Mouse (Mus musculus): Measurements from ENCODE around the gene Pbsn. TPM values are rescaled to one million over a fixed set of nuclear protein-coding genes. Genes with fewer than 3 reads are reported as not detected.
"Not testable (repeated sequence)": the region's sequence is repeated elsewhere in the genome, so short reads cannot be mapped to it uniquely, and the experiment has no call there.

Pbsn gene
- not detected in 2 replicates for polyA plus RNA-seq (2016; fragmentation: Nextera tagmentation; extraction: Ambion mirVana)

DNA sequence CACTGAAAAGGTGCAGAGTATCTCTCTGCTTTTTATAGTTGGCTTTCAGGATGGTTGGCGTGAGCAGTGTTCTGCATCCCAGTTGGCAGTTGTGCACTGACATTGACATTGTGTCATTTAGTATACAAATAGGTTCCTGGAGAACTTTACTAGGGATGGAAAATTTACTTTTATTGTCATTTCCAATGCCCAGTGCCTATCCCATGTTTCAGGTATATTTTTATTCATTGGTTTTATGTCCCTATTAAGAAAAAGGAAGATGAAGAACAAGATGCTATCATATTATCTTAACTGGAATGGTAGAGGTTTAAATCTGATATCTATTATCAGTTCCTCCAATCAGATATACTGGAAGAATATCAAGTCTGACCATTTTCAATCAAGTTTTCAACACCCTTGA, at the start of gene Pbsn:
Pbsn (minus strand) TSS at position 101 of the 400 bp plus-strand sequence.
- no peak for ATAC-seq
- no peak within 1 kb of the TSS for H3K4me2 ChIP-seq

DNA sequence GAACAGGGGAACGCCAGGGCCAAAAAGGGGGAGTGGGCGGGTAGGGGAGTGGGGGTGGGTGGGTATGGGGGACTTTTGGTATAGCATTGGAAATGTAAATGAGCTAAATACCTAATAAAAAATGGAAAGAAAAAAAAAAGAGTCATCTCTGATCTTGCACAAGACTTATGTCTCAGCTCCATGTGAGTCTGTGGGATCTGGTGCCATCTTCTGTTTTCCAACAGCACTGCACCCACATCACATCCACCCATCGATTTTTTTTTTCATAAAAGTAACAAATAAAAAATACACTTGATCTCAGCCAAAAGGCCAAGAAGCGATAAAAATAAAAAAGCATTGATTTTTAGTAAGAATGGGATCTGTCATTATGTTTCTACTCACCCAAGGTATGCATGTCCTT, 26.6 kb upstream of the Pbsn start:
- ATAC-seq; H3K27me3 ChIP-seq (replicated peaks); H3K4me1 ChIP-seq; H3K4me2 ChIP-seq; H3K9ac ChIP-seq; H3K36me3 ChIP-seq; H3K9me3 ChIP-seq (replicated peaks); H3K4me3 ChIP-seq; H3K27ac ChIP-seq: not testable (repeated sequence)
- WGBS (ENCODE audit: insufficient replicate concordance) = 31% methylated on average over 2 of the region's 4 CpGs

More for the DNA sequence above, at the start of gene Pbsn:
- Histone ChIP-seq H3K27ac (no peak within 1 kb of the TSS), H3K9ac (no peak within 1 kb of the TSS), H3K4me3 (no peak within 1 kb of the TSS), H3K9me3 (replicated peaks) (no peaks in the 10 kb centered on the region), H3K4me1 (no peaks in the 10 kb centered on the region), H3K36me3 (no peaks in the 10 kb centered on the region), H3K27me3 (replicated peaks) (no peaks in the 10 kb centered on the region)
- 68% methylated on average over 1 of the region's 1 CpGs for WGBS (ENCODE audit: insufficient replicate concordance)

DNA sequence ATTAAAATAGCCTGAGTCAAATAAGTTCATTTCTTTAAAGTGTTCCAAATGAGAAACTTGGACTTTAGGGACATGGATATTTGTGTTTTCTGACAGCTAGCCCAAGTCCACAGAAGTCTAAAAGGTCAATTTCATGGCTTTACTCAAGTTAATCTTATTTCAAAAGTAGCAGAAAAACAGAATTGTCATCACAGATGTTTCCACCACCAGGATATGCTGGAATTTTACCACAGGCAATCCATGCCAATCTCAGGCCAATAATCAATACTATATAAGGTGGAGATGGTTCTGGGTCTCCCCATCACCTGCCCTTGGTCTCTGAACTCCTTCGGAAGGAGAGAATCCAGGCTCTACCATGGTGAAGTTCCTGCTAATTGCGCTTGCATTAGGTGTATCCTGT, 11.0 kb upstream of the Pbsn start, which contains the start of gene Gm14744:
Gm14744 (plus strand) TSS at position 301 of the 400 bp plus-strand sequence.
- H3K36me3 ChIP-seq; ATAC-seq; H3K27me3 ChIP-seq (replicated peaks); H3K27ac ChIP-seq; H3K4me3 ChIP-seq; H3K9ac ChIP-seq; H3K9me3 ChIP-seq (replicated peaks); H3K4me1 ChIP-seq; H3K4me2 ChIP-seq: not testable (repeated sequence)
- WGBS (ENCODE audit: insufficient replicate concordance) = 50% methylated on average over 2 of the region's 2 CpGs

DNA sequence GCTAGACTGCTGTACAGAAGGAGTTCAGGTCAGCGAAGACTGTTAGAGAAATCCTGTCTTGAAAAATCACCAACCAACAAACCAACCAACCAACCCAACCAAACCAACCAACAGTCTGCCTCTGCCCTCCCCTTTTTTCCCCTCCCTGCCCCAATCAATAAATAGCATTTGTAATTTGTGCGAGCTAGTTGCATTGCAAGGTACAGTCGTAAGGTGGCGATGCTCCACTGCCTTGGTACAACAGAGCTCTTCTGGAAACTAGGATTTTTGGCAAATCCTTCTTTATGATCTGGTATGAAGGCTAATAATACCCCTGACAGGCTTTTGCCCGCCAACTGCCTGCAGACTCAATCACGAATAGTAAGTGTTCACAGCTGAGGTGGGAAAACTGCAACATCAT, 41.4 kb downstream of the Pbsn start:
- Histone ChIP-seq H3K4me3 (no peak overlapping the region), H3K4me1 (no peaks in the 10 kb centered on the region), H3K9ac (no peak overlapping the region), H3K36me3 (no peaks in the 10 kb centered on the region), H3K9me3 (replicated peaks) (no peaks in the 10 kb centered on the region), H3K27ac (no peak overlapping the region), H3K4me2 (no peak overlapping the region), H3K27me3 (replicated peaks) (no peaks in the 10 kb centered on the region)
- 42% methylated on average over 6 of the region's 6 CpGs for WGBS (ENCODE audit: insufficient replicate concordance)
- no peak for ATAC-seq

DNA sequence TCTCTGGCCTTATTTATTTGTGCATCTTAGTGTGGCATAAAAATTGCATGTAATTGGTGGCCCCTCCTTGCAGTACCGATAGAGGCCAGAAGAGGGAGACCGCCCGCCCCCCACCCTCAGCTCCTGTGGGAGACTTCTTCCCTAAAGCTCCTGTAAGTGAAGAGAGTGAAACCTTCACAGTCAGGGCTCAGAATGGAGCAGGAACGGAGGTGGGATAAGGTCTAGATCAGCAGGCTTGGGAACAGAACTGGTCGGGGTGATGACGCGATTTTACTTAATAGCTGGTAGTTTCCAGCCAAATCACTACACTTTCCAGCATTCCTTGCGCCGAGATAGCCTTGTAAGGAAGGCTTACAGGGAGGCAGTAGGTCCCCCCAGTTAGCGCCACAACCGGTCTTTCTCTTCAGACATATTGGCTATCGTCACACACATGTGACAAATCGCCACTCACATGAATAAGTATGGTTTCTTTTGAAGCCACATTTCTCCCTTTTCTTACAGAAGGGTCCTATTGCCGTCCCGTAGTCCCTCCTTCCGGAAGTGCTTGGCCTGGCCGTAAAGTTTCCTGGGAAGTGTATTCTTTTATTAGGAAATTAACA, 42.7 kb downstream of the Pbsn start:
- Histone ChIP-seq H3K4me1 (no peaks in the 10 kb centered on the region), H3K9ac (no peak overlapping the region), H3K27me3 (replicated peaks) (no peaks in the 10 kb centered on the region), H3K4me3 (peak overlapping the region; percentile 37), H3K4me2 (peak overlapping the region; percentile 51), H3K27ac (no peak overlapping the region), H3K9me3 (replicated peaks) (no peaks in the 10 kb centered on the region), H3K36me3 (no peaks in the 10 kb centered on the region)
- ATAC-seq = peak; percentile 63; the same call in 1 of the 2 replicates
- WGBS (ENCODE audit: insufficient replicate concordance) = 15% methylated on average over 17 of the region's 17 CpGs

DNA sequence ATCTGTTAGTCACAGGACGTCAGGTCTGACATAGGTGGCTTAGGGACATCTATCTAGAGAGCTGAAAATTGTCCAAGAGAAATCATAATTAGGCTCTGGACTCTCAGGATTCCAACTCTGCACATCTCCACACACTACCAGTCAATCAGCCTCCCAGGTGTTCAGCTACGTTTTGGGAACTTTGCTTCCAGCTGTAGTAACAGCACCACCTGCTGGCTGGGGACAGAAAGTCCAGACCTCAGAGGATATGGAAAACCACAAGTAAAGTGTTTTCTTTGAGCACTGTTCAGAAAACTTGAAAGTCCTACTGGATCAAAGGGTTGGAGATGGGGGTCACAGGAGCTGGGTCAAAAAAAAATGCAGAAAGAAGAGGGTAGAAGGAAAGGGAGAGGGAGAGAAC, 44.8 kb downstream of the Pbsn start:
- WGBS (ENCODE audit: insufficient replicate concordance) = 24% methylated on average over 2 of the region's 2 CpGs
- H3K27me3 ChIP-seq (replicated peaks) = no peaks in the 10 kb centered on the region
- H3K4me2 ChIP-seq = no peak overlapping the region
- H3K36me3 ChIP-seq = no peaks in the 10 kb centered on the region
- H3K9me3 ChIP-seq (replicated peaks) = no peaks in the 10 kb centered on the region
- no peak overlapping the region for H3K4me3 ChIP-seq
- H3K27ac ChIP-seq = no peak overlapping the region
- H3K4me1 ChIP-seq = no peaks in the 10 kb centered on the region
- ATAC-seq = no peak
- no peak overlapping the region for H3K9ac ChIP-seq

DNA sequence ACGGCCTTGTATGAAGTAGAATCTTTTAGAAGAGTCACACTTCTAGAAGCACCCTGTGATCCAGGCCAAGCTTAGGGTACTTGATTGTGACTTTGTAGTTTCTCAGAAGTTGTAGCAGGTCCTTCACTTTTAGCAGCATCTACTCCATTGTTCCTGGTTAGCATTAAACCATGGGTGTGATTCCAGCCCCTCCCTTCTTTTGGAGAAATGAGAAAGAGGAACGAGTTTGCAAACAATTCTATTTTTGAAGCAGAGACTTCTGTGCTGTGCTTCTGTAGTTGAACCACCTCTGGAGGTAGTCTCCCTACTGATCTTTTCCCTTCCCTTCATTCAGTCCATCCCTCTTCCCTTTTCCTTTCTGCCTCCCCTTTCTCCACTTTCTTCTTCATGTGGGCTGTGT, 51.1 kb downstream of the Pbsn start:
- ATAC-seq = no peak
- 40% methylated on average over 2 of the region's 2 CpGs for WGBS (ENCODE audit: insufficient replicate concordance)
- Histone ChIP-seq H3K4me2 (no peak overlapping the region), H3K4me1 (no peaks in the 10 kb centered on the region), H3K9me3 (replicated peaks) (no peaks in the 10 kb centered on the region), H3K27ac (no peak overlapping the region), H3K4me3 (no peak overlapping the region), H3K27me3 (replicated peaks) (no peaks in the 10 kb centered on the region), H3K36me3 (no peaks in the 10 kb centered on the region), H3K9ac (no peak overlapping the region)

DNA sequence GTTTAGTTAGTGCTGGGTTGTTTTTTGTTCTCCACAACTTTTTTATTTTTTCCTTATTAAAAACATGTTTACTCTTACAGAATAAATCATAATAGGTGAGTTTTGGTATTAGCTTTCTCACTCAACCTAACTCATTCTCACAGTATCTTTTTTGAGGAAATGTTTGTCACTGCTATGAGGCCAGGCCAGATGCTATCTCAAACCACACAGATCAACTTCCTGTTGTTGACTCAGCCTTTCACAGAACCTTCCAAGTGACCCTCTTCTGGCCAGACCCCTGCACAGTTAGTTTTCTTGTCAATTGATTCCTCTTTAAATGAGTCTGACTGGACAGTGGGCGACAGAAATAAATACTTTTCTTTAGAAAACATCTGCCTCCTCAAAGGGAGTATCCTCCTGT, 51.9 kb downstream of the Pbsn start:
- H3K27me3 ChIP-seq (replicated peaks) = no peaks in the 10 kb centered on the region
- WGBS (ENCODE audit: insufficient replicate concordance) = 19% methylated on average over 1 of the region's 1 CpGs
- no peak overlapping the region for H3K4me2 ChIP-seq
- no peaks in the 10 kb centered on the region for H3K9me3 ChIP-seq (replicated peaks)
- H3K9ac ChIP-seq = no peak overlapping the region
- H3K27ac ChIP-seq = no peak overlapping the region
- ATAC-seq = no peak
- no peaks in the 10 kb centered on the region for H3K4me1 ChIP-seq
- H3K4me3 ChIP-seq = no peak overlapping the region
- H3K36me3 ChIP-seq = no peaks in the 10 kb centered on the region

DNA sequence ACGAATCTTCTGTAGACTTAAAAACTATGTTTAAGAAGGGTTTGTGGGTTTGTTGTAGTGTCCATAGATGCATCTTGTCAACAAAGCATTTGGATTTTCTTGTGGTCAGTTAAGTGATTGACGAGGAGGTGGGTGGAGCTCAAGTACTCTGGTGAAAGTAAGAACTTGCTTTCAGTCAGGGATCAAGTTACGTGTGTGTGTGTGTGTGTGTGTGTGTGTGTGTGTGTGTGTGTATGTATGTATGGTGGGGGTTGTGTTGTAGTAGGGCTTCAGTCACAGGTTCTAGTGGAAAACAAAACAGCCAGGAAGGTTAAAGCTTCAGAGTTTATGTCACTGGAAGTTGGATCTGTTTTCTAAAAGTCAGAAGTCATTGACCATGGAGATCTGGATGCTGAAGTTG, 53.9 kb downstream of the Pbsn start:
- Histone ChIP-seq H3K36me3 (no peaks in the 10 kb centered on the region), H3K27ac (no peak overlapping the region), H3K27me3 (replicated peaks) (no peaks in the 10 kb centered on the region), H3K4me1 (peaks cover 3% of the 10 kb centered on the region; the same call in 1 of the 2 replicates), H3K9ac (no peak overlapping the region), H3K9me3 (replicated peaks) (no peaks in the 10 kb centered on the region), H3K4me2 (no peak overlapping the region), H3K4me3 (no peak overlapping the region)
- 55% methylated on average over 3 of the region's 3 CpGs for WGBS (ENCODE audit: insufficient replicate concordance)
- no peak for ATAC-seq

DNA sequence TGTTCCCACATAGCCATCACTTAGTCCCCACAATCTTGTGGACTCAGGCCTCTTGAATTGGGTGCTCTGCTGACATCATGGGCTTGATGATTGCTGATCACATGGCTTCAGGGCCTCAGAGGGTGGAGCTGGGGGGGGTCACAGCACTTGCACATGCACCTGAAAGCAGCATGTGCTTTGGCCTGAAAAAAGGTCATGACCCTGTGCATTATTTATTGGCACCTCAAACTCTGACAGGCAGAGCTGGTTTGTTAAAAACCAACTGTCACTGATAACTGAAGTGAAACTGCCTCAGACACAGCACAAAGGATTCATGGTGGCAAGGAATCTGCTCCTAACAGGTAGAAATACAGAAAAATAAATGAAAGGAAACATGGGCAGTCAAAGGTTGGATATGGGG, 55.6 kb downstream of the Pbsn start:
- Histone ChIP-seq H3K9ac (no peak overlapping the region), H3K4me1 (peaks cover 3% of the 10 kb centered on the region; the same call in 1 of the 2 replicates), H3K9me3 (replicated peaks) (no peaks in the 10 kb centered on the region), H3K4me3 (no peak overlapping the region), H3K4me2 (no peak overlapping the region), H3K27ac (no peak overlapping the region), H3K36me3 (no peaks in the 10 kb centered on the region), H3K27me3 (replicated peaks) (no peaks in the 10 kb centered on the region)
- no peak for ATAC-seq

DNA sequence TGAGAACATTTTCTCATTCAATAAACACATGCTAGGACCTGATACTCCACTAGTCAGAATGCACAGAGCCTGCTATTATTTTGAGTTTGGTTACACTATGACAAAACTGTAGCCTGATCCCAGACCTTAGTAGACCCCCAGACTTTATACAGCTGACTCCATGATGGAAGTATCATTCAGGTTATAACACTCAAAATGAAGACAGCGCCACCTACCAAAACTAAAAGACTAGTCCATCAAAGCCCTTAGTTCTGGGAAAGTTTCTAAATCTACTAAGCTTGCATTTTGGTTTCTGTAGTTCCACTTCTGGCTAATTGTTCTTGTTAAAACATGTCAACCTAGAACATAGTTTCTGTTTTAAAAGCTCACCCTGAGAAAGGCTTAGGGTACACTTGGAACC, 56.5 kb downstream of the Pbsn start:
- WGBS (ENCODE audit: insufficient replicate concordance) = 54% methylated on average over 1 of the region's 1 CpGs
- no peak for ATAC-seq

DNA sequence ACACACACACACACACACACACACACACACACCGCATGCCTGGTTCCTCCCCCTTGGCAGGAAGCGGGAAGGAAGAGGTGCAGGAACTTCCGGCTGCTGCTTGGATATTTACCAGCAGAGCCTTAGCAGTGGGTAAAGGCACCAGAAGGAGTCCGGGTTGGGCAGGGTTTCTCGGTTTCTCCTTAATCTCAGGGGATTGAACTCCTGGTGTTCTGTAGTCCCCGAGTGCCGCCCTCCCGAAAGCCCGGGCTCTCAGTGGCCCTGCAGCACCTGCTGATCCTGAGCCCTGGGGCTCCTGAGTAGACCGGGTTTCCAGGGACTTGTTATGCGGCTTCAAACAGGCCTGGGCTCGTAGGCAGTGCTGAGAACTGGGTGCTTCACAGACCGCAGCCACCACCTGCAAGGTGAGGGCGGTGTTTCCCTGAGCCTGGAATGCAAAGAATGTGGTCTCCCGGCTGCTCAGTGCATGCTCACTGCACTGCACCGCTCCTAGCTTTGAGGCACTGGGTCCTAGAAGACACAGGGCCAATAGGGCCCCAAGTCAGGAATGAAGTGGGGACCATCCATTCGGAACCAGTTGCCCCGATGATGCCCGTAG, 57.1 kb downstream of the Pbsn start, which contains the start of gene Prkx:
Prkx (minus strand) TSS at position 41 of the 598 bp plus-strand sequence.
- Histone ChIP-seq H3K9me3 (replicated peaks) (no peaks in the 10 kb centered on the region), H3K36me3 (no peaks in the 10 kb centered on the region), H3K4me2 (peak within 1 kb of the TSS; percentile 73), H3K27ac (0 out of 2 replicates have a peak within 1 kb of the TSS, but pooled peaks have one; percentile 45), H3K27me3 (replicated peaks) (no peaks in the 10 kb centered on the region), H3K4me1 (peaks cover 3% of the 10 kb centered on the region; the same call in 1 of the 2 replicates), H3K9ac (peak within 1 kb of the TSS; percentile 54), H3K4me3 (peak within 1 kb of the TSS; percentile 64)
- WGBS (ENCODE audit: insufficient replicate concordance) = 12% methylated on average over 16 of the region's 19 CpGs
- ATAC-seq = peak; percentile 77

More for the DNA sequence above, 56.5 kb downstream of the Pbsn start:
- Histone ChIP-seq H3K4me1 (peaks cover 3% of the 10 kb centered on the region; the same call in 1 of the 2 replicates), H3K27ac (no peak overlapping the region), H3K9me3 (replicated peaks) (no peaks in the 10 kb centered on the region), H3K4me3 (no peak overlapping the region), H3K36me3 (no peaks in the 10 kb centered on the region), H3K9ac (no peak overlapping the region), H3K4me2 (peak overlapping the region; percentile 73), H3K27me3 (replicated peaks) (no peaks in the 10 kb centered on the region)
